Mouse (Mus musculus) cerebellum, postnatal 10 days (tissue): ENCODE results near the gene Atg10.
A peak's percentile ranks its signal among the peaks of the same experiment; 100 is the strongest.

Experiments used
- DNase-seq, 2 experiments: peaks; one replicate each; pipeline ENCODE4 v3.0.0; 2021; ENCODE audit warnings: mixed read lengths in 2 of 2

Gene Atg10

GRCm38 (mm10) chr13:91171766-91172491, 51.8 kb downstream of the Atg10 start:
- DNase-seq = peak; percentile 75 to 80

GRCm38 (mm10) chr13:91171205-91171604, 52.6 kb downstream of the Atg10 start:
- peak; percentile 51 to 62 for DNase-seq

- no peak for DNase-seq
These were observed 54.0 kb downstream of the Atg10 start for GRCm38 (mm10) chr13:91169529-91170319.

- DNase-seq = no peak
These were observed 55.3 kb downstream of the Atg10 start for GRCm38 (mm10) chr13:91168486-91168885.

GRCm38 (mm10) chr13:91167561-91167960, 56.2 kb downstream of the Atg10 start:
- DNase-seq = no peak

GRCm38 (mm10) chr13:91166286-91166685, 57.5 kb downstream of the Atg10 start:
- no peak for DNase-seq

- no peak for DNase-seq
These were observed 58.6 kb downstream of the Atg10 start for GRCm38 (mm10) chr13:91165200-91165599.

GRCm38 (mm10) chr13:91163292-91163691, 60.5 kb downstream of the Atg10 start:
- no peak for DNase-seq

- peak; percentile 52 to 53 for DNase-seq
These were observed 61.3 kb downstream of the Atg10 start for GRCm38 (mm10) chr13:91162452-91162851.

GRCm38 (mm10) chr13:91160616-91161015, 63.2 kb downstream of the Atg10 start:
- no peak for DNase-seq

- DNase-seq = no peak
These were observed 63.9 kb downstream of the Atg10 start for GRCm38 (mm10) chr13:91159881-91160280.

GRCm38 (mm10) chr13:91157941-91158340, 65.8 kb downstream of the Atg10 start:
- DNase-seq = no peak

GRCm38 (mm10) chr13:91157429-91157828, 66.3 kb downstream of the Atg10 start:
- no peak for DNase-seq

GRCm38 (mm10) chr13:91156949-91157348, 66.8 kb downstream of the Atg10 start:
- DNase-seq = no peak

GRCm38 (mm10) chr13:91156308-91156707, 67.5 kb downstream of the Atg10 start:
- DNase-seq = no peak

- no peak for DNase-seq
These were observed 68.2 kb downstream of the Atg10 start for GRCm38 (mm10) chr13:91155429-91156207.

GRCm38 (mm10) chr13:91154622-91155021, 69.1 kb downstream of the Atg10 start:
- no peak for DNase-seq

GRCm38 (mm10) chr13:91136337-91136736, 87.4 kb downstream of the Atg10 start:
- no peak for DNase-seq

- no peak for DNase-seq
These were observed 90.4 kb downstream of the Atg10 start for GRCm38 (mm10) chr13:91133334-91133890.

- peak; percentile 53 to 62 for DNase-seq
These were observed 94.7 kb downstream of the Atg10 start for GRCm38 (mm10) chr13:91129071-91129470.

- DNase-seq = peak; percentile 33 to 40
These were observed 95.2 kb downstream of the Atg10 start for GRCm38 (mm10) chr13:91128581-91128980.

- no peak for DNase-seq
These were observed 105.6 kb downstream of the Atg10 start for GRCm38 (mm10) chr13:91118156-91118555.

GRCm38 (mm10) chr13:91114880-91115279, 108.9 kb downstream of the Atg10 start:
- DNase-seq = no peak
